ENCODE assay signal across 8 mouse cellular contexts in the genomic region with DNA sequence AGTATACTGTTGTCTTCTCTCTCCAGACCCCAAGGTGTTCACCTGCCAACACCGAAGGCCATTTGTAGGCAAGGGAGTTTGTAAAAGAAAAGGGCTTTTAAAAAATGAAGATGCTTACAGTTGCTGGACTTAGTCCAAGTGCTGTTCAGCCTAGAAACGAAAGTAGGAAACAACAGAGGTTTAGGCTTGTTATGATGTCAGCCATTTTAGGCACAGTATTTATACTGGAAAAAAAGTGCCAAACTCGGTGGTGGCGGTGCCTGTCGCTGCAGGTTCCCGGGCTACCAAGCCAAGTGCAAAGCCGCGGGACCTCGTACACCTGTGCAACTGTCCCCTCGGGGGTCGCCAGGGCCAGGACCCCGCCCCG. TPM values are rescaled to one million over a fixed set of nuclear protein-coding genes. Genes with fewer than 3 reads are reported as not detected.
DNase-seq lines count a peak whose midpoint lies in the region; ATAC-seq and TF ChIP-seq lines count a peak whose summit lies in the region.

No protein-coding gene starts in this region.

- peak overlapping the region; percentile 70 for H3K4me2 ChIP-seq in kidney, embryonic 14.5 days (replicated peaks; ENCODE audit: low read depth, low read length)
- peak overlapping the region; percentile 59 for H3K4me2 ChIP-seq in forebrain, embryonic 11.5 days (ENCODE audit: low read depth, low read length, severe bottlenecking)
- peak overlapping the region; percentile 64 for H3K4me2 ChIP-seq in limb, embryonic 12.5 days
- peak overlapping the region; percentile 73 for H3K4me2 ChIP-seq in midbrain, postnatal 0 days (ENCODE audit: low read depth, low read length, poor library complexity, severe bottlenecking)

- peak overlapping the region; percentile 95 for H3K9ac ChIP-seq in kidney, embryonic 14.5 days (ENCODE audit: low read depth, low read length)
- H3K9ac ChIP-seq in MEL (ENCODE audit: control insufficient read depth, low read depth, low read length, poor library complexity, severe bottlenecking): peak overlapping the region; percentile 96
- peak overlapping the region; percentile 92 for H3K9ac ChIP-seq in forebrain, embryonic 11.5 days (ENCODE audit: low read length)
- peak overlapping the region; percentile 91 for H3K9ac ChIP-seq in limb, embryonic 12.5 days (replicated peaks)
- H3K9ac ChIP-seq in midbrain, postnatal 0 days (replicated peaks; ENCODE audit: low read length, poor library complexity, severe bottlenecking): peak overlapping the region; percentile 99

- no peak for TF ChIP-seq CTCF in MEL (IDR thresholded peaks at IDR 0.05 in 2 of 3, conservative IDR thresholded peaks at IDR 0.05 in 1 of 3; ENCODE audit: control insufficient read depth in 1 of 3, insufficient read depth in 1 of 3, low read depth in 2 of 3, low read length in 3 of 3, poor library complexity in 1 of 3, severe bottlenecking in 1 of 3)
- no peak for TF ChIP-seq CTCF in midbrain, postnatal 0 days (IDR thresholded peaks at IDR 0.05)

- H3K79me2 ChIP-seq in MEL (ENCODE audit: control insufficient read depth, insufficient read depth, low read length, poor library complexity): peaks cover 15% of the 10 kb centered on the region

- WGBS in kidney, embryonic 14.5 days: 1% methylated on average over 13 of the region's 13 CpGs
- under 1% methylated on average over 13 of the region's 13 CpGs for WGBS in forebrain, embryonic 11.5 days
- WGBS in limb, embryonic 12.5 days: under 1% methylated on average over 13 of the region's 13 CpGs
- 0% methylated on average over 13 of the region's 13 CpGs for WGBS in midbrain, postnatal 0 days

- H3K36me3 ChIP-seq in kidney, embryonic 14.5 days (ENCODE audit: control insufficient read depth, insufficient read depth, low read length): peaks cover 11% of the 10 kb centered on the region
- peaks cover 0 to 36% of the 10 kb centered on the region in 2 experiments; a peak in 2 of 4 replicates for H3K36me3 ChIP-seq in MEL (ENCODE audit: control insufficient read depth in 1 of 2, insufficient read depth in 2 of 2, low read length in 2 of 2)
- H3K36me3 ChIP-seq in forebrain, embryonic 11.5 days (ENCODE audit: control insufficient read depth, insufficient read depth, low read length): no peaks in the 10 kb centered on the region
- peaks cover 11% of the 10 kb centered on the region; the same call in 1 of the 2 replicates for H3K36me3 ChIP-seq in limb, embryonic 12.5 days
- peaks cover 3% of the 10 kb centered on the region; the same call in 1 of the 2 replicates for H3K36me3 ChIP-seq in midbrain, postnatal 0 days (ENCODE audit: insufficient read depth, low read length)

- no peak for TF ChIP-seq POLR2A in MEL (IDR thresholded peaks at IDR 0.05; ENCODE audit: control insufficient read depth in 1 of 2, insufficient read depth in 1 of 2, low read depth in 1 of 2, low read length in 2 of 2, poor library complexity in 1 of 2)

- DNase-seq in kidney, adult 11 months: no peak
- DNase-seq in MEL (ENCODE audit: low read depth, low spot score): peak; percentile 82
- no peak for DNase-seq in forebrain, embryonic 11.5 days (ENCODE audit: low spot score)
- peak; percentile 65 for DNase-seq in midbrain, postnatal 0 days (ENCODE audit: low spot score)
- DNase-seq in right cerebral cortex, postnatal 36 days (ENCODE audit: low spot score in 2 of 2): no peak
- no peak for DNase-seq in cerebellum, adult 11-12 months

- peaks cover 17% of the 10 kb centered on the region; the same call in 1 of the 2 replicates for H3K4me1 ChIP-seq in kidney, embryonic 14.5 days (ENCODE audit: control insufficient read depth, insufficient read depth, low read length)
- H3K4me1 ChIP-seq in MEL (ENCODE audit: control insufficient read depth in 1 of 2, insufficient read depth in 2 of 2, low read length in 2 of 2): peaks cover 13 to 20% of the 10 kb centered on the region in 2 experiments
- no peaks in the 10 kb centered on the region; the same call in 1 of the 2 replicates for H3K4me1 ChIP-seq in forebrain, embryonic 11.5 days (replicated peaks; ENCODE audit: control insufficient read depth, insufficient read depth, low read length)
- H3K4me1 ChIP-seq in limb, embryonic 12.5 days (replicated peaks): peaks cover 14% of the 10 kb centered on the region
- H3K4me1 ChIP-seq in midbrain, postnatal 0 days (ENCODE audit: insufficient read depth, low read length): peaks cover 10% of the 10 kb centered on the region; the same call in 1 of the 2 replicates

- H3K4me3 ChIP-seq in kidney, embryonic 14.5 days (ENCODE audit: low read length): peak overlapping the region; percentile 87
- peak overlapping the region; percentile 93 to 94 for H3K4me3 ChIP-seq in MEL (ENCODE audit: control insufficient read depth in 1 of 2, insufficient read depth in 1 of 2, low read depth in 2 of 2, low read length in 2 of 2)
- H3K4me3 ChIP-seq in forebrain, embryonic 11.5 days (ENCODE audit: low read depth, low read length): peak overlapping the region; percentile 76
- H3K4me3 ChIP-seq in limb, embryonic 12.5 days (replicated peaks): peak overlapping the region; percentile 71
- peak overlapping the region; percentile 100 for H3K4me3 ChIP-seq in midbrain, postnatal 0 days (ENCODE audit: low read depth, low read length)

- H3K9me3 ChIP-seq in kidney, embryonic 14.5 days (ENCODE audit: control insufficient read depth, low read length): 0 out of 2 replicates have a peak, but pooled peaks cover 2% of the 10 kb centered on the region
- no peaks in the 10 kb centered on the region for H3K9me3 ChIP-seq in MEL (replicated peaks; ENCODE audit: insufficient read depth, low read length)
- H3K9me3 ChIP-seq in forebrain, embryonic 11.5 days (ENCODE audit: control insufficient read depth, low read length): no peaks in the 10 kb centered on the region
- H3K9me3 ChIP-seq in limb, embryonic 12.5 days: no peaks in the 10 kb centered on the region
- no peaks in the 10 kb centered on the region for H3K9me3 ChIP-seq in midbrain, postnatal 0 days (ENCODE audit: low read length)

- ATAC-seq in kidney, embryonic 14.5 days (ENCODE audit: low FRiP score, low TSS enrichment): no peak
- no peak; the same call in 1 of the 2 replicates for ATAC-seq in forebrain, embryonic 11.5 days (replicated peaks; ENCODE audit: low FRiP score)
- no peak for ATAC-seq in limb, embryonic 12.5 days (ENCODE audit: insufficient number of reproducible peaks, insufficient read depth, low FRiP score, low TSS enrichment, low read depth)
- peak; percentile 56 for ATAC-seq in midbrain, postnatal 0 days (ENCODE audit: low FRiP score)

- H3K27ac ChIP-seq in kidney, embryonic 14.5 days (ENCODE audit: low read depth, low read length): peak overlapping the region; percentile 95
- H3K27ac ChIP-seq in MEL (ENCODE audit: control insufficient read depth, low read depth, low read length): peak overlapping the region; percentile 86
- peak overlapping the region; percentile 84; the same call in 1 of the 2 replicates for H3K27ac ChIP-seq in forebrain, embryonic 11.5 days (ENCODE audit: low read depth, low read length)
- H3K27ac ChIP-seq in limb, embryonic 12.5 days: peak overlapping the region; percentile 95
- peak overlapping the region; percentile 93 for H3K27ac ChIP-seq in midbrain, postnatal 0 days (ENCODE audit: low read depth, low read length)

- 0 out of 4 replicates have a peak, but pooled peaks of 1 of the 2 experiments have one; percentile 12 for TF ChIP-seq EP300 in MEL (IDR thresholded peaks at IDR 0.05; ENCODE audit: low read depth in 1 of 2, low read length in 2 of 2)

- H3K27me3 ChIP-seq in kidney, embryonic 14.5 days (ENCODE audit: control insufficient read depth, insufficient read depth, low read length): no peaks in the 10 kb centered on the region
- H3K27me3 ChIP-seq in MEL (ENCODE audit: control insufficient read depth in 1 of 2, insufficient read depth in 2 of 2, low read length in 2 of 2): no peaks in the 10 kb centered on the region
- no peaks in the 10 kb centered on the region for H3K27me3 ChIP-seq in forebrain, embryonic 11.5 days (ENCODE audit: control insufficient read depth, insufficient read depth, low read length)
- no peaks in the 10 kb centered on the region for H3K27me3 ChIP-seq in limb, embryonic 12.5 days
- no peaks in the 10 kb centered on the region for H3K27me3 ChIP-seq in midbrain, postnatal 0 days (ENCODE audit: insufficient read depth, low read length)

- no peak for TF ChIP-seq RAD21 in MEL (IDR thresholded peaks at IDR 0.05; ENCODE audit: low read depth, low read length)

TF ChIP-seq in MEL, 35 proteins besides CTCF, POLR2A, EP300 and RAD21:
- TF ChIP-seq SIN3A (IDR thresholded peaks at IDR 0.05; ENCODE audit: low read length) (peak; percentile 48), MAZ (IDR thresholded peaks at IDR 0.05; ENCODE audit: low read depth, low read length) (no peak), ETS1 (IDR thresholded peaks at IDR 0.05; ENCODE audit: low read depth, low read length) (peak; percentile 57; the same call in 1 of the 2 replicates), CHD1 (IDR thresholded peaks at IDR 0.05; ENCODE audit: low read depth, low read length) (0 out of 2 replicates have a peak, but pooled peaks have one; percentile 69)

RNA-seq across cellular contexts. Expression of gene Itm2b, which starts 0.6 kb away (rescaled TPM):
- polyA plus RNA-seq in kidney, embryonic 14.5 days (2014; fragmentation: Nextera tagmentation; extraction: Ambion mirVana): 796 and 844 TPM in 2 replicates
- 54.0 and 56.3 TPM in 2 replicates for total RNA-seq in MEL (2012; rRNA removed)
- polyA plus RNA-seq in MEL (2012; ENCODE audit: insufficient read depth in 1 of 2, insufficient read length in 2 of 2, low read depth in 1 of 2, low replicate concordance in 2 of 2, missing spikeins in 1 of 2): 100 to 1,000 TPM; 101 to 312 TPM
- polyA plus RNA-seq in forebrain, embryonic 11.5 days (2014; fragmentation: Nextera tagmentation; extraction: Ambion mirVana): 270 and 292 TPM in 2 replicates
- polyA plus RNA-seq in limb, embryonic 12.5 days (2016; fragmentation: Nextera tagmentation; extraction: Ambion mirVana): 460 and 473 TPM in 2 replicates
- 381 and 427 TPM in 2 replicates for total RNA-seq in midbrain, postnatal 0 days (2014; rRNA removed)
- polyA plus RNA-seq in midbrain, postnatal 0 days (2015; fragmentation: Nextera tagmentation; extraction: Ambion mirVana): 855 and 913 TPM in 2 replicates

RNA-seq across cellular contexts. Expression of gene Rb1, which starts 58.9 kb away (rescaled TPM):
- polyA plus RNA-seq in kidney, embryonic 14.5 days (2014; fragmentation: Nextera tagmentation; extraction: Ambion mirVana): 29.9 and 32.7 TPM in 2 replicates
- 6.3 and 7.8 TPM in 2 replicates for total RNA-seq in MEL (2012; rRNA removed)
- polyA plus RNA-seq in MEL (2012; ENCODE audit: insufficient read depth in 1 of 2, insufficient read length in 2 of 2, low read depth in 1 of 2, low replicate concordance in 2 of 2, missing spikeins in 1 of 2): 10 to 100 TPM in 1 of 2 experiments, not detected in 1; 13.2 TPM
- polyA plus RNA-seq in forebrain, embryonic 11.5 days (2014; fragmentation: Nextera tagmentation; extraction: Ambion mirVana): 37.3 and 37.4 TPM in 2 replicates
- 18.8 and 22.2 TPM in 2 replicates for polyA plus RNA-seq in limb, embryonic 12.5 days (2016; fragmentation: Nextera tagmentation; extraction: Ambion mirVana)
- total RNA-seq in midbrain, postnatal 0 days (2014; rRNA removed): 32.7 and 41.5 TPM in 2 replicates
- polyA plus RNA-seq in midbrain, postnatal 0 days (2015; fragmentation: Nextera tagmentation; extraction: Ambion mirVana): 17.3 and 19.0 TPM in 2 replicates

Comparison
In these comparisons a context has a peak if more than half of its experiments do, and no peak if none do; other contexts are left out.
1. DNase-seq: peak in MEL (single experiment) and midbrain, postnatal 0 days (single experiment); none in kidney, adult 11 months (single experiment), forebrain, embryonic 11.5 days (single experiment), right cerebral cortex, postnatal 36 days (0 of 2) and cerebellum, adult 11-12 months (single experiment).
2. Peak in every context shown above with its lines, with median percentiles within 50 percentile points of each other: H3K27ac ChIP-seq, H3K4me2 ChIP-seq, H3K4me3 ChIP-seq and H3K9ac ChIP-seq.